Mouse (Mus musculus) brain, adult 10 weeks (tissue): ENCODE results near the gene Tcf21. TPM values are rescaled to one million over a fixed set of nuclear protein-coding genes. Genes with fewer than 3 reads are reported as not detected.

Experiments used
- polyA plus RNA-seq: library from polyadenylated mRNA; stranded (reverse); fragments of 350-450 nt; fragmentation: Illumina TruSeq; extraction: RNeasy Lipid Tissue Mini Kit (QIAGEN cat#74804); gene quantifications from one replicate; pipeline ENCODE4 v1.2.3, GENCODE M21; 2015; ENCODE audit warnings: low read depth, low replicate concordance

The Tcf21 gene
- polyA plus RNA-seq, result 0.37 TPM

DNA sequence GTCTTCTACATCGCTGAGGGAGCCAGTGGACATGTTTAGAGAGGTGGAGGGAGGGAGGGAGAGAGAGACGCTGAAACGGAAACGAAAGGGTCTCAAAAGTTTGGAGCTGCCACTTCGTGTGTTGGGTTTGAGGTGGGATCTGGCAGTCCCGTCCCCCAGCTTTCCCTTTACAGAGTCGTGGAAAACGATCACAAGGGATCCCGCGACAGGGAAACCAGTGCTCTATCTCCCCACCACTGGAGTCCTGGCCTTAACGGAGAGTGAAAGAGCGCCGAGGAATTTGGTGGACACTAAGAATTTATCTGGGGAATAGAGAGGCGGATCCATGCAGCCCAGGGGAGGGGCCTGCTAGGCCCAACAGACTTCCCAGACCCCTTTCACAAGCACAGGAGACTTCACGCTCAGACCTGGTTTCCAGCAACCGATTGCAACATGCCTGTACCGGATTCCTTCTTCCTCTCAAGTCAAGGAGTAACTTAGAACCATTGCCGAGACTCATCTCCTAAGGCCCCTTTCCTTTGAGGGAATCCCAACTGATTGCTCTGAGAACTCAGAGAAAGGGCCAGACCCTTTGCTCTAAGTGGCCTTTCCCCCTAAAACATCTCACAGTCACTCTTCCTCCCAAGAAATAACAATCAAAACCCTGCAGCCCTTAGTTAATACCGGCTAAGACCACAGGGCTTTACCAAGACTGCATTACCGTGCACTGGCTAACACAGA lies at the start of gene Tcf21:
Gene Tcf21, minus strand, starts transcription at position 304 of the 720 bp plus-strand sequence.

Other genes with a start within 250 kb of the Tcf21 start
- 3.4 TPM for gene Slc2a12, start 175.2 kb downstream of the Tcf21 start, polyA plus RNA-seq
- 59.7 TPM for gene Tbpl1, start 88.2 kb downstream of the Tcf21 start, polyA plus RNA-seq